Mouse (Mus musculus) erythroblast, embryonic 14.5 days (primary cell): ENCODE results near the gene Cdc37l1.

Source experiments
- GATA1 ChIP-seq: IDR thresholded peaks from 2 replicates; pipeline ENCODE4 v1.6.1; 2012; ENCODE audit warnings: low read length, inconsistent platforms, mixed read lengths
- TAL1 ChIP-seq: IDR thresholded peaks from 3 replicates; pipeline ENCODE4 v1.6.1; 2012; ENCODE audit warnings: low read length, inconsistent platforms, mixed read lengths

- TF ChIP-seq TAL1 (no peak), GATA1 (no peak)
These were observed 52.5 kb downstream of the Cdc37l1 start for GRCm38 (mm10) chr19:29042647-29043046.
